Mouse (Mus musculus): Measurements from ENCODE around the gene Sytl4. TPM values are rescaled to one million over a fixed set of nuclear protein-coding genes. Genes with fewer than 3 reads are reported as not detected.

Gene Sytl4
- polyA plus RNA-seq (2017; shearing (Covaris generic)), result 0.47 TPM

GRCm38 (mm10) chrX:133981231-133982002, at the start of gene Sytl4:
TSS of gene Sytl4 (minus strand) at chrX:133981812.

GRCm38 (mm10) chrX:133908261-133908660, 73.4 kb downstream of the Sytl4 start, which contains the start of gene Srpx2:
TSS of gene Srpx2 (plus strand) at chrX:133908426.

DNA sequence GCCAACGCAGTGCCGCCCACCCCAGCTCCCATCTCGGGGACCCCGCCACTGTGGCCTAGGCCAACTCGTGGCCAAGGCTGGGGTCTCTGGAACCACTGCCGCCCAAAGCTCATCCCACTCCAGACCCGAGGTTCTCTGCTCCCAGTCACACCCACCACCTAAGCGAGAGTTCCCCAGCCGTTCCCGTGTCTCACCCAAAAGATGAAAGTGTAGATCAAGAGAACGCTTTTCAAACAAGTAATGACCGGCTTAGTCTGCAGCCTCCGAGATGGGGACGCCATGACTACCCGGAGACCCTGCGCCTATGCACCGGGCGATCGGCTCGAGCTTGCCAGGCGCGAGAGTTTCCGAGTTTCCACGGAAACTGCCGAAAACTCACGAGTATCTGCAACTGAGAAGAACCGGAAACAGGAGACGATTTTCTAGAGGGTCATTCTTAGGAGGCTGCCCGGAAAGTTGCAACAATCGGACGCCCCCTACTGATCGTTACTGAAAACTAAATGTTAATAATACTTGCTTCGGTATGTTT, 83.5 kb downstream of the Sytl4 start, which contains the start of gene Tspan6:
Tspan6 (minus strand) TSS at position 416 of the 529 bp plus-strand sequence.

Other genes with a start within 250 kb of the Sytl4 start
- gene Tnmd, start 130.8 kb downstream of the Sytl4 start, polyA plus RNA-seq (2017; shearing (Covaris generic)), result not detected
- 8.6 TPM for gene Tspan6, start 83.4 kb downstream of the Sytl4 start, polyA plus RNA-seq (2017; shearing (Covaris generic))
- not detected for gene Srpx2, start 73.4 kb downstream of the Sytl4 start, polyA plus RNA-seq (2017; shearing (Covaris generic))
- gene Cstf2, start 77.4 kb upstream of the Sytl4 start, polyA plus RNA-seq (2017; shearing (Covaris generic)), result 48.9 TPM
- 6.7 TPM for gene Xkrx, start 180.3 kb upstream of the Sytl4 start, polyA plus RNA-seq (2017; shearing (Covaris generic))
- not detected for gene Arl13a, start 205.7 kb upstream of the Sytl4 start, polyA plus RNA-seq (2017; shearing (Covaris generic))
- 0.72 TPM for gene Nox1, start 240.1 kb upstream of the Sytl4 start, polyA plus RNA-seq (2017; shearing (Covaris generic))

All from CD4-positive, CD25-positive, alpha-beta regulatory T cell (primary cell).